Mouse (Mus musculus): ENCODE data around the gene 1810062G17Rik.

DNA sequence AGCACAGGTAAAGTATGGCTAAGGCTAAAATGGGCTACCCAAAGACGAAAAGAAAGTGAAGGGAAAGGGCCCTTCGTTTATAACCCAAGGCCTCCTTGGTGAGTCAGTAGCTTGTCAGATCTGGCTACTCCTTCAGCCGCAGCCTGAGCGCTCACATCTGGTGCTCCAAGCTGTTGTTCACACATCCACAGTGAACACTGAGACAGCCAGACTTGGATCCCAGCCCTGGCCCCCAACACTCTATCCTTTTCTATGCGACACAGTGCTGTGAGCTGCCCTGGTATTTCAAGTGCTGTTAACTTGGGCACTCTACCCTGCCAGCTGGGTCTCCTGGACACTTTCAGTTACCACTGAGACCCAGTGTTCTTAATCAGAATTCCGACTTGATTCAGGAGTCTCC lies 54.6 kb downstream of the 1810062G17Rik start:
- no peak for TF ChIP-seq CHD2 (IDR thresholded peaks at IDR 0.05; ENCODE audit: low read depth, low read length)
- TF ChIP-seq ZNF384 (IDR thresholded peaks at IDR 0.05; ENCODE audit: low read depth, low read length): no peak
